Mouse (Mus musculus) thymus, adult 2 months (tissue): ENCODE results near the gene Cby3. TPM values are rescaled to one million over a fixed set of nuclear protein-coding genes. Genes with fewer than 3 reads are reported as not detected.
"Not testable (repeated sequence)": the region's sequence is repeated elsewhere in the genome, so short reads cannot be mapped to it uniquely, and the experiment has no call there.

Experiments used
- DNase-seq: peaks from one replicate; pipeline ENCODE4 v3.0.0; 2021
- H3K27ac ChIP-seq: fragments of 200-500 bp; 2 replicates; pipeline ENCODE4 v1.5.1; 2012; ENCODE audit warnings: low read length, control low read depth; ENCODE audit not compliant: control insufficient read depth, insufficient read depth
- H3K27me3 ChIP-seq: fragments of 200-500 bp; 2 replicates; pipeline ENCODE4 v1.6.1; 2012; ENCODE audit warnings: mild to moderate bottlenecking, low read length, moderate library complexity, mixed read lengths; ENCODE audit not compliant: control insufficient read depth, insufficient read depth
- H3K36me3 ChIP-seq: fragments of 200-500 bp; 2 replicates; pipeline ENCODE4 v1.6.1; 2012; ENCODE audit warnings: mild to moderate bottlenecking, low read length, moderate library complexity; ENCODE audit not compliant: control insufficient read depth, insufficient read depth
- H3K4me1 ChIP-seq: fragments of 200-500 bp; replicated peaks from 2 replicates; pipeline ENCODE4 v1.6.1; 2012; ENCODE audit warnings: low read length; ENCODE audit not compliant: control insufficient read depth, insufficient read depth
- H3K4me3 ChIP-seq: fragments of 200-500 bp; 2 replicates; pipeline ENCODE4 v1.5.1; 2012; ENCODE audit warnings: mild to moderate bottlenecking, low read length, control low read depth, moderate library complexity; ENCODE audit not compliant: control insufficient read depth, insufficient read depth
- CTCF ChIP-seq: fragments of 200-500 bp; IDR thresholded peaks from 2 replicates; pipeline ENCODE4 v1.5.1; 2012; ENCODE audit warnings: mild to moderate bottlenecking, control low read depth, low read length, moderate library complexity, borderline replicate concordance; ENCODE audit not compliant: control insufficient read depth, poor library complexity, insufficient read depth; ENCODE audit errors: extremely low read depth
- POLR2A ChIP-seq: fragments of 200-500 bp; IDR thresholded peaks from 2 replicates; pipeline ENCODE4 v1.6.1; 2012; ENCODE audit warnings: mild to moderate bottlenecking, low read length, control low read depth, moderate library complexity; ENCODE audit not compliant: control insufficient read depth, poor library complexity, insufficient read depth; ENCODE audit errors: extremely low read depth
- WGBS: fragments of 180-500 bp; shearing (Covaris S2); methylation state at CpG from one replicate; pipeline ENCODE4 v1.1.7; 2018; 5-methylcytosine and 5-hydroxymethylcytosine counted together
- polyA plus RNA-seq: library from polyadenylated mRNA; depleted of rRNA; stranded (reverse); fragments of >200 nt; gene quantifications from 2 replicates; pipeline ENCODE4 v1.2.3, GENCODE M21; 2012

The Cby3 gene
- polyA plus RNA-seq, 1 experiment = 0.16 TPM

- H3K27ac ChIP-seq = no peak overlapping the region
- DNase-seq = peak; percentile 25
- H3K27me3 ChIP-seq = no peaks in the 10 kb centered on the region; the same call in 1 of the 2 replicates
- no peaks in the 10 kb centered on the region for H3K36me3 ChIP-seq
- 4% methylated on average over 74 of the region's 74 CpGs for WGBS
- peaks cover 6% of the 10 kb centered on the region; the same call in 1 of the 2 replicates for H3K4me1 ChIP-seq
- TF ChIP-seq CTCF (no peak), POLR2A (no peak)
- peak overlapping the region; percentile 46 for H3K4me3 ChIP-seq
These were observed 4.9 kb downstream of the Cby3 start for GRCm38 (mm10) chr11:50358950-50359861.

GRCm38 (mm10) chr11:50361282-50361681, 7.0 kb downstream of the Cby3 start:
- not testable (repeated sequence) for H3K4me1 ChIP-seq, H3K4me3 ChIP-seq, DNase-seq, H3K27me3 ChIP-seq, H3K36me3 ChIP-seq, H3K27ac ChIP-seq
- 84% methylated on average over 1 of the region's 1 CpGs for WGBS

- H3K27me3 ChIP-seq = no peaks in the 10 kb centered on the region
- H3K36me3 ChIP-seq = no peaks in the 10 kb centered on the region
- H3K27ac ChIP-seq = no peak overlapping the region
- peak; percentile 83 for DNase-seq
- no peaks in the 10 kb centered on the region for H3K4me1 ChIP-seq
- no peak overlapping the region for H3K4me3 ChIP-seq
- 3% methylated on average over 4 of the region's 4 CpGs for WGBS
- TF ChIP-seq CTCF (no peak), POLR2A (no peak)
These were observed 10.3 kb downstream of the Cby3 start for GRCm38 (mm10) chr11:50364548-50364947.

- no peak overlapping the region for H3K4me3 ChIP-seq
- DNase-seq = no peak
- no peak for TF ChIP-seq CTCF
- no peak for TF ChIP-seq POLR2A
- no peaks in the 10 kb centered on the region for H3K36me3 ChIP-seq
- no peaks in the 10 kb centered on the region for H3K4me1 ChIP-seq
- no peaks in the 10 kb centered on the region for H3K27me3 ChIP-seq
- no peak overlapping the region for H3K27ac ChIP-seq
These were observed 11.1 kb downstream of the Cby3 start for GRCm38 (mm10) chr11:50365322-50365721.

- Histone ChIP-seq H3K4me1 (no peaks in the 10 kb centered on the region; the same call in none of the 2 replicates), H3K36me3 (no peaks in the 10 kb centered on the region), H3K4me3 (no peak overlapping the region), H3K27me3 (no peaks in the 10 kb centered on the region), H3K27ac (no peak overlapping the region)
- TF ChIP-seq POLR2A = no peak
- no peak for TF ChIP-seq CTCF
- no peak for DNase-seq
- WGBS = 97% methylated on average over 9 of the region's 9 CpGs
These were observed 13.3 kb downstream of the Cby3 start for GRCm38 (mm10) chr11:50367531-50367930.

- 95% methylated on average over 5 of the region's 5 CpGs for WGBS
- no peaks in the 10 kb centered on the region for H3K36me3 ChIP-seq
These were observed 15.2 kb downstream of the Cby3 start for GRCm38 (mm10) chr11:50369360-50369911.

More at GRCm38 (mm10) chr11:50369360-50369911, 15.2 kb downstream of the Cby3 start:
- no peak for TF ChIP-seq POLR2A
- TF ChIP-seq CTCF = no peak
- Histone ChIP-seq H3K27me3 (no peaks in the 10 kb centered on the region), H3K4me1 (no peaks in the 10 kb centered on the region; the same call in none of the 2 replicates), H3K4me3 (no peak overlapping the region), H3K27ac (no peak overlapping the region)
- DNase-seq = no peak
